Mouse (Mus musculus): ENCODE measurements at regions not wholly inside any gene's neighbourhood (a gene's known extent, or its start where the extent isn't known, plus 50 kb on each side); places are given as distances from the start of the nearest gene placed in this dataset.

GRCm38 (mm10) chr12:9166218-9166908, 136.6 kb downstream of the Ttc32 start:
- peak; percentile 90 for ATAC-seq (ENCODE audit: low FRiP score)
- Histone ChIP-seq H3K4me1 (replicated peaks; ENCODE audit: control insufficient read depth, insufficient read depth, low read length) (no peaks in the 10 kb centered on the region), H3K27ac (ENCODE audit: low read depth, low read length) (no peak overlapping the region), H3K27me3 (ENCODE audit: control insufficient read depth, insufficient read depth, low read length) (no peaks in the 10 kb centered on the region), H3K9ac (ENCODE audit: low read depth, low read length) (no peak overlapping the region), H3K4me3 (ENCODE audit: low read depth, low read length) (no peak overlapping the region), H3K4me2 (replicated peaks; ENCODE audit: low read depth, low read length) (no peak overlapping the region), H3K36me3 (ENCODE audit: control insufficient read depth, insufficient read depth, low read length) (no peaks in the 10 kb centered on the region), H3K9me3 (ENCODE audit: control insufficient read depth, low read length) (no peaks in the 10 kb centered on the region)
- DNase-seq (ENCODE audit: low spot score): peak; percentile 80
- 51% methylated on average over 10 of the region's 10 CpGs for WGBS

- WGBS: 80% methylated on average over 3 of the region's 3 CpGs
- Histone ChIP-seq H3K27me3 (ENCODE audit: control insufficient read depth, insufficient read depth, low read length) (no peaks in the 10 kb centered on the region), H3K4me2 (replicated peaks; ENCODE audit: low read depth, low read length) (no peak overlapping the region), H3K4me3 (ENCODE audit: low read depth, low read length) (no peak overlapping the region), H3K9ac (ENCODE audit: low read depth, low read length) (no peak overlapping the region), H3K4me1 (replicated peaks; ENCODE audit: control insufficient read depth, insufficient read depth, low read length) (no peaks in the 10 kb centered on the region), H3K27ac (ENCODE audit: low read depth, low read length) (no peak overlapping the region), H3K36me3 (ENCODE audit: control insufficient read depth, insufficient read depth, low read length) (no peaks in the 10 kb centered on the region), H3K9me3 (ENCODE audit: control insufficient read depth, low read length) (no peaks in the 10 kb centered on the region)
- DNase-seq (ENCODE audit: low spot score): no peak
- no peak for ATAC-seq (ENCODE audit: low FRiP score)
Measured at GRCm38 (mm10) chr12:9169008-9169407, 139.2 kb downstream of the Ttc32 start.

DNA sequence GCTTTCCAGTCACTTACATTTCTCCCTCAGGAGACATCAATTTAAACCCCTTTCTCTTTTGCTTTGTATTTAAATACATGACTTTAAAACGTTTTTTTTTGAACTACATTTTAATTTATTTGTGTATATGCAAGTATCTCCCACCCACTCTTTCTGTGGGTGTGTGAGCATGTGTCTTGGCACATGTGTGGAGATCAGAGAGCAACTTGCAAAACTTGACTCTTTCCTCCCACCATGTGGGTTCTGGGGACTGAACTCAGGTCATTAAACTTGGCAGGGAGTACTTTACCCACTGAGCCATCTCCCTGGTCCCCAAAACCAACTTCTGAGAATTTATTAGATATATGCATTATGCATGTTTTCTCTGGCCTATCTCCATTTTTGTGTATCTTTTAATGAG, 143.9 kb downstream of the Ttc32 start:
- Histone ChIP-seq H3K4me1 (replicated peaks; ENCODE audit: control insufficient read depth, insufficient read depth, low read length) (no peaks in the 10 kb centered on the region), H3K27ac (ENCODE audit: low read depth, low read length) (no peak overlapping the region), H3K36me3 (ENCODE audit: control insufficient read depth, insufficient read depth, low read length) (no peaks in the 10 kb centered on the region), H3K4me3 (ENCODE audit: low read depth, low read length) (no peak overlapping the region), H3K9ac (ENCODE audit: low read depth, low read length) (no peak overlapping the region), H3K9me3 (ENCODE audit: control insufficient read depth, low read length) (no peaks in the 10 kb centered on the region), H3K27me3 (ENCODE audit: control insufficient read depth, insufficient read depth, low read length) (no peaks in the 10 kb centered on the region), H3K4me2 (replicated peaks; ENCODE audit: low read depth, low read length) (no peak overlapping the region)
- DNase-seq (ENCODE audit: low spot score) (no peak), ATAC-seq (ENCODE audit: low FRiP score) (no peak)
- 42% methylated on average over 1 of the region's 1 CpGs for WGBS

- H3K4me2 ChIP-seq (replicated peaks; ENCODE audit: low read depth, low read length): no peak overlapping the region
- no peaks in the 10 kb centered on the region for H3K27me3 ChIP-seq (ENCODE audit: control insufficient read depth, insufficient read depth, low read length)
- no peak overlapping the region for H3K9ac ChIP-seq (ENCODE audit: low read depth, low read length)
- no peak for ATAC-seq (ENCODE audit: low FRiP score)
- 57% methylated on average over 9 of the region's 9 CpGs for WGBS
- no peak overlapping the region for H3K27ac ChIP-seq (ENCODE audit: low read depth, low read length)
- no peaks in the 10 kb centered on the region for H3K9me3 ChIP-seq (ENCODE audit: control insufficient read depth, low read length)
- H3K4me3 ChIP-seq (ENCODE audit: low read depth, low read length): no peak overlapping the region
- no peak for DNase-seq (ENCODE audit: low spot score)
- H3K36me3 ChIP-seq (ENCODE audit: control insufficient read depth, insufficient read depth, low read length): no peaks in the 10 kb centered on the region
- no peaks in the 10 kb centered on the region for H3K4me1 ChIP-seq (replicated peaks; ENCODE audit: control insufficient read depth, insufficient read depth, low read length)
Measured at GRCm38 (mm10) chr12:9174327-9174726, 144.5 kb downstream of the Ttc32 start.

DNA sequence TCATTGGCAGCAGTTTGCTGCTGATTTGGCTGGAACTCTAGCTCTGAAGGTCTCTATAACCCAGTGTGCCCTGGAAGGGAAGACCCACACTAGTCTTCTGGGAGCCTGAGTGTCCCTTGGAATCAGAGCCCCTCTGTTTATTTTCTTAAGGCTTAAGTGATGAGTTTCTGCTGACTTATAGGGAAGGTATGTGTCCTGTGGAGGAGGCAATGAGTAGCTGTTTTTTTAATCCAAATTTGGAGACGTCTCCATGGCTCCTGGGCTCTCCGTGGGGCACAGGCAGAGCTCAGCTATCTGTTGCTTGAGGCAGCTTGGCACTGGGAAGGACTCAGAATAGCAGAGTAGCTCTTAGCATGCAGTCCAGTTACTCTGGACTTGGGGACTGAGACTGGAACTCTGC, 146.4 kb downstream of the Ttc32 start:
- ATAC-seq (ENCODE audit: low FRiP score) (no peak), DNase-seq (ENCODE audit: low spot score) (no peak)
- Histone ChIP-seq H3K4me3 (ENCODE audit: low read depth, low read length) (no peak overlapping the region), H3K27me3 (ENCODE audit: control insufficient read depth, insufficient read depth, low read length) (no peaks in the 10 kb centered on the region), H3K9me3 (ENCODE audit: control insufficient read depth, low read length) (no peaks in the 10 kb centered on the region), H3K27ac (ENCODE audit: low read depth, low read length) (no peak overlapping the region), H3K4me2 (replicated peaks; ENCODE audit: low read depth, low read length) (no peak overlapping the region), H3K9ac (ENCODE audit: low read depth, low read length) (no peak overlapping the region), H3K4me1 (replicated peaks; ENCODE audit: control insufficient read depth, insufficient read depth, low read length) (no peaks in the 10 kb centered on the region), H3K36me3 (ENCODE audit: control insufficient read depth, insufficient read depth, low read length) (no peaks in the 10 kb centered on the region)
- WGBS: 60% methylated on average over 2 of the region's 2 CpGs

DNA sequence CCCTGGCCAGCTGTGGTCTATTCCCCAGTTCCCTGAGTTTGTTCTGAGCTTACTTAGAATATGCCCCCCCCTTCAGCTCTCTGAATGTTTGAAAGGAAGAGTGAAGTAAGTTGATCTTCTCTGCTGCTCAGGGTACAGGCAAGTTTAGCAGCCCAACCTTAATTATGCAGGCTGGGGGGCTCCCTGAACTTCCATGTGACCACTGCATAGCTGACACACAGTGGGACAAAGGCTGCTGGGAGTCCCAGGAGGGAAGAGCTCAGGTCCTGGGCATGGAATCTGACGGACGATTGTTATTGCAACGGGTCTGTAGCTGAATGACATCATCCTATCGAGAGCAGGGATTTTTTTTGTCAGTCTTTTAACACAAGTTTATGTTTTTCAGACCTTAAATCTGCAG, 148.8 kb downstream of the Ttc32 start:
- Histone ChIP-seq H3K9ac (ENCODE audit: low read depth, low read length) (no peak overlapping the region), H3K4me2 (replicated peaks; ENCODE audit: low read depth, low read length) (no peak overlapping the region), H3K4me3 (ENCODE audit: low read depth, low read length) (no peak overlapping the region), H3K27ac (ENCODE audit: low read depth, low read length) (no peak overlapping the region), H3K27me3 (ENCODE audit: control insufficient read depth, insufficient read depth, low read length) (no peaks in the 10 kb centered on the region), H3K4me1 (replicated peaks; ENCODE audit: control insufficient read depth, insufficient read depth, low read length) (no peaks in the 10 kb centered on the region), H3K36me3 (ENCODE audit: control insufficient read depth, insufficient read depth, low read length) (no peaks in the 10 kb centered on the region), H3K9me3 (ENCODE audit: control insufficient read depth, low read length) (no peaks in the 10 kb centered on the region)
- WGBS: 62% methylated on average over 4 of the region's 4 CpGs
- ATAC-seq (ENCODE audit: low FRiP score) (no peak), DNase-seq (ENCODE audit: low spot score) (peak; percentile 26)

- Histone ChIP-seq H3K36me3 (ENCODE audit: control insufficient read depth, insufficient read depth, low read length) (no peaks in the 10 kb centered on the region), H3K4me1 (replicated peaks; ENCODE audit: control insufficient read depth, insufficient read depth, low read length) (no peaks in the 10 kb centered on the region), H3K27ac (ENCODE audit: low read depth, low read length) (no peak overlapping the region), H3K9me3 (ENCODE audit: control insufficient read depth, low read length) (no peaks in the 10 kb centered on the region), H3K4me2 (replicated peaks; ENCODE audit: low read depth, low read length) (no peak overlapping the region), H3K4me3 (ENCODE audit: low read depth, low read length) (no peak overlapping the region), H3K27me3 (ENCODE audit: control insufficient read depth, insufficient read depth, low read length) (no peaks in the 10 kb centered on the region), H3K9ac (ENCODE audit: low read depth, low read length) (no peak overlapping the region)
- no peak for DNase-seq (ENCODE audit: low spot score)
- ATAC-seq (ENCODE audit: low FRiP score): no peak
- 67% methylated on average over 4 of the region's 4 CpGs for WGBS
Measured at GRCm38 (mm10) chr12:9180677-9181076, 150.9 kb downstream of the Ttc32 start.

- Histone ChIP-seq H3K4me2 (replicated peaks; ENCODE audit: low read depth, low read length) (no peak overlapping the region), H3K27me3 (ENCODE audit: control insufficient read depth, insufficient read depth, low read length) (no peaks in the 10 kb centered on the region), H3K9ac (ENCODE audit: low read depth, low read length) (no peak overlapping the region), H3K4me1 (replicated peaks; ENCODE audit: control insufficient read depth, insufficient read depth, low read length) (no peaks in the 10 kb centered on the region), H3K27ac (ENCODE audit: low read depth, low read length) (no peak overlapping the region), H3K36me3 (ENCODE audit: control insufficient read depth, insufficient read depth, low read length) (no peaks in the 10 kb centered on the region), H3K9me3 (ENCODE audit: control insufficient read depth, low read length) (no peaks in the 10 kb centered on the region), H3K4me3 (ENCODE audit: low read depth, low read length) (no peak overlapping the region)
- ATAC-seq (ENCODE audit: low FRiP score): no peak
- DNase-seq (ENCODE audit: low spot score): no peak
- WGBS: 76% methylated on average over 5 of the region's 5 CpGs
Measured at GRCm38 (mm10) chr12:9191721-9192120, 161.9 kb downstream of the Ttc32 start.

DNA sequence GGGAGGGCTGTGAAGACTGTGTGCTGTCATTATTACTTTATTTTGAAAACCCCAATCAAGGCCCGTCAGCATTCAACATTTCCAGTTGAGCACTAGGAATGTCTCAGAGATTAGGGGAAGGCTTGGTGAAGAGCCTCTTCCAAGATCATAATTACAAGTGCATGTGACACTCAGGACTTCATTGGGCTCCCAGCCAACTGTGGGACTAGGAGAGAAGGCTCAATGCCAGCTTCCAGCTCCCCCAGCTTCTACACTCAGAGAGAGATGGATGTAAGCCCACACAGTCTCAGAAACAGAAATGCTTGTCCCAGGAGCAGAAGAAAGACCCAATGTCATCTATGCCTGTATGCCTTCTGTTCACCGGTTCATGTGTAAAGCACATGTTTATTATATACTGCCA, 169.5 kb downstream of the Ttc32 start:
- Histone ChIP-seq H3K27ac (ENCODE audit: low read depth, low read length) (no peak overlapping the region), H3K9ac (ENCODE audit: low read depth, low read length) (no peak overlapping the region), H3K9me3 (ENCODE audit: control insufficient read depth, low read length) (no peaks in the 10 kb centered on the region), H3K27me3 (ENCODE audit: control insufficient read depth, insufficient read depth, low read length) (no peaks in the 10 kb centered on the region), H3K4me3 (ENCODE audit: low read depth, low read length) (no peak overlapping the region), H3K4me2 (replicated peaks; ENCODE audit: low read depth, low read length) (no peak overlapping the region), H3K4me1 (replicated peaks; ENCODE audit: control insufficient read depth, insufficient read depth, low read length) (no peaks in the 10 kb centered on the region), H3K36me3 (ENCODE audit: control insufficient read depth, insufficient read depth, low read length) (no peaks in the 10 kb centered on the region)
- no peak for ATAC-seq (ENCODE audit: low FRiP score)
- WGBS: 96% methylated on average over 2 of the region's 2 CpGs
- no peak for DNase-seq (ENCODE audit: low spot score)
